ENCODE assay signal across 9 mouse cellular contexts in the genomic region with DNA sequence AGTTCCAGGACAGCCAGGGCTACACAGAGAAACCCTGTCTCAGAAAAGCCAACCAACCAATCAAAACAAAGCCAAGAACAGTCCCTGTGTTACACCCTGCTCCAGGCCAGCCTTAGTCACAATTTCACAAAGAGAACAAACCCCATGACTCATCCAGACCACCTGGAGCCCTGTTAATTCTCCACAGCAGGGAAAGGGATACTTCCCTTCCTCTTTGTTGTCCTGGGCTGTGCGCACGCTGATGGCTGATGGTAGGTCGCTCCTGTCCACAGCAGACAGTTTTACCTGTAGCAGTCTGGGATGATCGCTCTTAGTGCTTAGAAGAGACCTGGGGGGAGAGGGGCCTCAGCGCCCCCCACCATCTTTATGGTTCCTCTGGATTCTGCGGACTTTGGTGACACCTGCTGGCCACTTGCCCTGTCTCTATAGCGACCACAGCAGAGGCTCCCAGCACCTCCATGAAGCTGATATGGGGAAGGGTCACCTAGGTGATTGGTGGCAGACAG. TPM values are rescaled to one million over a fixed set of nuclear protein-coding genes. Genes with fewer than 3 reads are reported as not detected.
DNase-seq lines count a peak whose midpoint lies in the region; ATAC-seq and TF ChIP-seq lines count a peak whose summit lies in the region.
"Had no signal": no experiment of that assay in that cellular context is flagged by ENCODE, and none has a peak within 500 bp of the region (broad histone marks: within the 10 kb centered on the region; RNA-seq: fewer than 3 reads in every experiment).

No protein-coding gene starts in this region.

- no peak overlapping the region for H3K4me3 ChIP-seq in forebrain, embryonic 12.5 days (replicated peaks)
- H3K4me3 ChIP-seq in kidney, postnatal 0 days (replicated peaks; ENCODE audit: low read depth, low read length), result no peak overlapping the region

- peak; percentile 72 for TF ChIP-seq CTCF in kidney, postnatal 0 days (IDR thresholded peaks at IDR 0.05; ENCODE audit: low read depth)

- peak; percentile 40 for DNase-seq in cerebellum, adult 8-10 months
- DNase-seq in thymus, postnatal 14 days, result peak; percentile 29
- DNase-seq in thymus, adult 18-20 months, result no peak
- no peak for DNase-seq in kidney, postnatal 0 days (ENCODE audit: low spot score)
- peak; percentile 69 for DNase-seq in retina, embryonic 14.5 days (ENCODE audit: low spot score)

- H3K36me3 ChIP-seq in forebrain, embryonic 12.5 days (replicated peaks), result no peaks in the 10 kb centered on the region
- no peaks in the 10 kb centered on the region for H3K36me3 ChIP-seq in kidney, postnatal 0 days (ENCODE audit: insufficient read depth, low read length)
- H3K36me3 ChIP-seq: G1E had no signal

- WGBS in forebrain, embryonic 12.5 days, result 18% methylated on average over 7 of the region's 7 CpGs
- WGBS in kidney, postnatal 0 days, result 24% methylated on average over 7 of the region's 7 CpGs

- H3K27ac ChIP-seq in forebrain, embryonic 12.5 days, result no peak overlapping the region
- H3K27ac ChIP-seq in kidney, postnatal 0 days, result no peak overlapping the region

- H3K27me3 ChIP-seq in forebrain, embryonic 12.5 days, result no peaks in the 10 kb centered on the region
- no peaks in the 10 kb centered on the region for H3K27me3 ChIP-seq in kidney, postnatal 0 days (ENCODE audit: insufficient read depth, low read length)

- no peak; the same call in 1 of the 2 replicates for ATAC-seq in cerebellum, adult (ENCODE audit: insufficient number of reproducible peaks, low FRiP score, low TSS enrichment)
- ATAC-seq in forebrain, embryonic 12.5 days (ENCODE audit: low FRiP score), result peak; percentile 46
- no peak for ATAC-seq in kidney, postnatal 0 days (replicated peaks; ENCODE audit: low FRiP score, low read depth)
- no peak for ATAC-seq in erythroblast, adult 5-6 weeks (replicated peaks; ENCODE audit: low FRiP score, poor library complexity, severe bottlenecking)

- no peaks in the 10 kb centered on the region for H3K9me3 ChIP-seq in forebrain, embryonic 12.5 days
- H3K9me3 ChIP-seq in kidney, postnatal 0 days (replicated peaks; ENCODE audit: low read length), result no peaks in the 10 kb centered on the region
- H3K9me3 ChIP-seq: G1E had no signal

- no peak overlapping the region for H3K9ac ChIP-seq in forebrain, embryonic 12.5 days
- H3K9ac ChIP-seq in kidney, postnatal 0 days (ENCODE audit: low read depth, low read length), result no peak overlapping the region

- H3K4me1 ChIP-seq in forebrain, embryonic 12.5 days, result peaks cover 2% of the 10 kb centered on the region
- H3K4me1 ChIP-seq in kidney, postnatal 0 days (replicated peaks; ENCODE audit: insufficient read depth, low read length), result no peaks in the 10 kb centered on the region; the same call in 1 of the 2 replicates

- no peak overlapping the region for H3K4me2 ChIP-seq in forebrain, embryonic 12.5 days
- no peak overlapping the region for H3K4me2 ChIP-seq in kidney, postnatal 0 days (ENCODE audit: low read length)

RNA-seq across cellular contexts. Expression of a gene that starts 24.7 kb away (rescaled TPM):
- 56.8 and 64.6 TPM in 2 replicates for polyA plus RNA-seq in forebrain, embryonic 12.5 days (2016; fragmentation: Nextera tagmentation; extraction: Ambion mirVana)
- polyA plus RNA-seq in kidney, postnatal 0 days (2015; fragmentation: Nextera tagmentation; extraction: Ambion mirVana), result 16.3 and 18.4 TPM in 2 replicates
- 5.4 and 7.9 TPM in 2 replicates for total RNA-seq in erythroblast, adult 5-6 weeks (2015; ENCODE audit: low replicate concordance)
- 5.0 and 6.0 TPM in 2 replicates for total RNA-seq in erythroblast, adult 5-6 weeks (2017; ENCODE audit: low replicate concordance)

RNA-seq across cellular contexts. Expression of a gene that starts 53.0 kb away (rescaled TPM):
- 24.0 and 24.6 TPM in 2 replicates for polyA plus RNA-seq in forebrain, embryonic 12.5 days (2016; fragmentation: Nextera tagmentation; extraction: Ambion mirVana)
- polyA plus RNA-seq in kidney, postnatal 0 days (2015; fragmentation: Nextera tagmentation; extraction: Ambion mirVana), result 9.6 and 9.9 TPM in 2 replicates
- total RNA-seq in erythroblast, adult 5-6 weeks (2015; ENCODE audit: low replicate concordance), result 0.84 and 8.3 TPM in 2 replicates
- 0.56 and 1.4 TPM in 2 replicates for total RNA-seq in erythroblast, adult 5-6 weeks (2017; ENCODE audit: low replicate concordance)

Comparison
In these comparisons a context has a peak if more than half of its experiments do, and no peak if none do; other contexts are left out.
1. DNase-seq: peak in cerebellum, adult 8-10 months (single experiment), thymus, postnatal 14 days (single experiment) and retina, embryonic 14.5 days (single experiment); none in thymus, adult 18-20 months (0 of 2) and kidney, postnatal 0 days (single experiment).